Mouse (Mus musculus) limb, embryonic 15.5 days (tissue): ENCODE data around the gene Ephb1. TPM values are rescaled to one million over a fixed set of nuclear protein-coding genes. Genes with fewer than 3 reads are reported as not detected.

Experiments used
- ATAC-seq: fragments of 200-750 bp; cut with Nextera tagmentation; 2 replicates; pipeline ENCODE4 v1.8.0; 2017; ENCODE audit warnings: low read depth, moderate TSS enrichment; ENCODE audit not compliant: insufficient number of reproducible peaks, low FRiP score, low TSS enrichment
- H3K27ac ChIP-seq: fragments of 300-500 bp; sonication (generic); 2 replicates; pipeline ENCODE4 v1.5.1; 2015; ENCODE audit warnings: moderate library complexity, mild to moderate bottlenecking, inconsistent platforms
- H3K27me3 ChIP-seq: fragments of 300-500 bp; sonication (generic); 2 replicates; pipeline ENCODE4 v1.6.1; 2015; ENCODE audit warnings: inconsistent platforms
- H3K36me3 ChIP-seq: fragments of 300-500 bp; sonication (generic); 2 replicates; pipeline ENCODE4 v1.6.1; 2015; ENCODE audit warnings: inconsistent platforms
- H3K4me1 ChIP-seq: fragments of 300-500 bp; sonication (generic); 2 replicates; pipeline ENCODE4 v1.6.1; 2015; ENCODE audit warnings: inconsistent platforms
- H3K4me2 ChIP-seq: fragments of 300-500 bp; sonication (generic); 2 replicates; pipeline ENCODE4 v1.6.1; 2015; ENCODE audit warnings: mild to moderate bottlenecking, inconsistent platforms
- H3K4me3 ChIP-seq: fragments of 300-500 bp; sonication (generic); 2 replicates; pipeline ENCODE4 v1.5.1; 2015; ENCODE audit warnings: mild to moderate bottlenecking, inconsistent platforms
- H3K9ac ChIP-seq: fragments of 300-500 bp; sonication (generic); 2 replicates; pipeline ENCODE4 v1.6.1; 2015; ENCODE audit warnings: inconsistent platforms
- H3K9me3 ChIP-seq: fragments of 300-500 bp; sonication (generic); 2 replicates; pipeline ENCODE4 v1.6.1; 2016; ENCODE audit warnings: inconsistent platforms
- WGBS: fragments of 180-500 bp; shearing (Covaris S2); methylation state at CpG from one replicate; pipeline ENCODE4 v1.1.7; 2015; 5-methylcytosine and 5-hydroxymethylcytosine counted together
- microRNA-seq: library from miRNA; unstranded; fragments of <30 nt; microRNA quantifications from one replicate; pipeline ENCODE4, GENCODE M21; 2016
- polyA plus RNA-seq: library from polyadenylated mRNA; unstranded; fragments of >200 nt; fragmentation: Nextera tagmentation; extraction: Ambion mirVana; gene quantifications from 2 replicates; pipeline ENCODE4 v1.2.1, GENCODE M21; 2015

Ephb1 gene
- polyA plus RNA-seq, 1 experiment from 2014 or later = 2.5 TPM

- 80% methylated on average over 5 of the region's 5 CpGs for WGBS
- Histone ChIP-seq H3K27ac (no peak overlapping the region), H3K4me3 (no peak overlapping the region), H3K9ac (no peak overlapping the region), H3K4me2 (no peak overlapping the region), H3K9me3 (no peaks in the 10 kb centered on the region), H3K36me3 (no peaks in the 10 kb centered on the region), H3K27me3 (no peaks in the 10 kb centered on the region), H3K4me1 (no peaks in the 10 kb centered on the region)
- ATAC-seq = no peak
These were observed 445.6 kb downstream of the Ephb1 start for GRCm38 (mm10) chr9:101908849-101909248.

- no peak for ATAC-seq
- H3K4me3 ChIP-seq = no peak overlapping the region
- 58% methylated on average over 6 of the region's 6 CpGs for WGBS
- H3K4me1 ChIP-seq = no peaks in the 10 kb centered on the region
- H3K27ac ChIP-seq = no peak overlapping the region
- no peaks in the 10 kb centered on the region for H3K36me3 ChIP-seq
- H3K27me3 ChIP-seq = no peaks in the 10 kb centered on the region
- H3K9me3 ChIP-seq = no peaks in the 10 kb centered on the region
- H3K4me2 ChIP-seq = no peak overlapping the region
- H3K9ac ChIP-seq = no peak overlapping the region
These were observed 446.7 kb downstream of the Ephb1 start for GRCm38 (mm10) chr9:101907747-101908255.

- no peaks in the 10 kb centered on the region for H3K36me3 ChIP-seq
- H3K4me2 ChIP-seq = no peak overlapping the region
- WGBS = 84% methylated on average over 3 of the region's 3 CpGs
- H3K4me1 ChIP-seq = no peaks in the 10 kb centered on the region
- ATAC-seq = no peak
- no peak overlapping the region for H3K4me3 ChIP-seq
- H3K9ac ChIP-seq = no peak overlapping the region
- no peaks in the 10 kb centered on the region for H3K27me3 ChIP-seq
- no peak overlapping the region for H3K27ac ChIP-seq
- no peaks in the 10 kb centered on the region for H3K9me3 ChIP-seq
These were observed 451.1 kb downstream of the Ephb1 start for GRCm38 (mm10) chr9:101903406-101903805.

GRCm38 (mm10) chr9:101897851-101898250 lies 456.6 kb downstream of the Ephb1 start:
- ATAC-seq = no peak
- Histone ChIP-seq H3K4me3 (no peak overlapping the region), H3K4me2 (no peak overlapping the region), H3K27me3 (no peaks in the 10 kb centered on the region), H3K9ac (no peak overlapping the region), H3K9me3 (no peaks in the 10 kb centered on the region), H3K27ac (no peak overlapping the region), H3K36me3 (no peaks in the 10 kb centered on the region), H3K4me1 (no peaks in the 10 kb centered on the region)
- WGBS = 88% methylated on average over 1 of the region's 1 CpGs

- ATAC-seq = no peak
- Histone ChIP-seq H3K27ac (no peak overlapping the region), H3K9ac (no peak overlapping the region), H3K4me1 (no peaks in the 10 kb centered on the region), H3K9me3 (no peaks in the 10 kb centered on the region), H3K27me3 (no peaks in the 10 kb centered on the region), H3K4me3 (no peak overlapping the region), H3K36me3 (no peaks in the 10 kb centered on the region), H3K4me2 (no peak overlapping the region)
- WGBS = 55% methylated on average over 2 of the region's 2 CpGs
These were observed 471.2 kb downstream of the Ephb1 start for GRCm38 (mm10) chr9:101883295-101883694.

GRCm38 (mm10) chr9:101877109-101877987 lies 477.1 kb downstream of the Ephb1 start:
- ATAC-seq = no peak
- Histone ChIP-seq H3K9me3 (no peaks in the 10 kb centered on the region), H3K4me3 (no peak overlapping the region), H3K9ac (no peak overlapping the region), H3K36me3 (no peaks in the 10 kb centered on the region), H3K4me1 (no peaks in the 10 kb centered on the region), H3K27me3 (no peaks in the 10 kb centered on the region), H3K27ac (no peak overlapping the region), H3K4me2 (no peak overlapping the region)
- WGBS = 58% methylated on average over 11 of the region's 11 CpGs

GRCm38 (mm10) chr9:101875306-101875705 lies 479.2 kb downstream of the Ephb1 start:
- Histone ChIP-seq H3K27me3 (no peaks in the 10 kb centered on the region), H3K4me2 (no peak overlapping the region), H3K9ac (no peak overlapping the region), H3K9me3 (no peaks in the 10 kb centered on the region), H3K4me3 (no peak overlapping the region), H3K27ac (no peak overlapping the region), H3K36me3 (no peaks in the 10 kb centered on the region), H3K4me1 (no peaks in the 10 kb centered on the region)
- ATAC-seq = no peak
- 63% methylated on average over 1 of the region's 1 CpGs for WGBS

Small RNA genes within 50 kb of the gene (microRNA-seq; reads per million reads assigned to microRNA genes)
- gene Mir7243 = not detected

Other genes starting within 250 kb of the Ephb1 start
- 0.54 and 1.5 TPM in 2 replicates for gene Ky, start 151.1 kb upstream of the Ephb1 start, polyA plus RNA-seq